Mouse (Mus musculus) liver, embryonic 13.5 days (tissue): Measurements from ENCODE around the gene Tnfrsf8. TPM values are rescaled to one million over a fixed set of nuclear protein-coding genes. Genes with fewer than 3 reads are reported as not detected.
A peak's percentile ranks its signal among the peaks of the same experiment; 100 is the strongest.
"Not testable (repeated sequence)": the region's sequence is repeated elsewhere in the genome, so short reads cannot be mapped to it uniquely, and the experiment has no call there.

ENCODE experiments used
- ATAC-seq: fragments of 200-750 bp; cut with Nextera tagmentation; 2 replicates; pipeline ENCODE4 v1.8.0; 2017; ENCODE audit warnings: low read depth, mild to moderate bottlenecking, moderate number of reproducible peaks, moderate library complexity
- DNase-seq: peaks from one replicate; pipeline ENCODE4 v3.0.0; 2022
- H3K27ac ChIP-seq: fragments of 300-500 bp; sonication (generic); 2 replicates; pipeline ENCODE4 v1.5.1; 2015; ENCODE audit warnings: moderate library complexity, mild to moderate bottlenecking, inconsistent platforms
- H3K27me3 ChIP-seq: fragments of 300-500 bp; sonication (generic); 2 replicates; pipeline ENCODE4 v1.6.1; 2015; ENCODE audit warnings: mild to moderate bottlenecking, inconsistent platforms
- H3K36me3 ChIP-seq: fragments of 300-500 bp; sonication (generic); 2 replicates; pipeline ENCODE4 v1.6.1; 2015; ENCODE audit warnings: mild to moderate bottlenecking, inconsistent platforms
- H3K4me1 ChIP-seq: fragments of 300-500 bp; sonication (generic); replicated peaks from 2 replicates; pipeline ENCODE4 v1.6.1; 2015; ENCODE audit warnings: inconsistent platforms
- H3K4me2 ChIP-seq: fragments of 300-500 bp; sonication (generic); 2 replicates; pipeline ENCODE4 v1.6.1; 2015; ENCODE audit warnings: inconsistent platforms, mild to moderate bottlenecking, moderate library complexity
- H3K4me3 ChIP-seq: fragments of 300-500 bp; sonication (generic); replicated peaks from 2 replicates; pipeline ENCODE4 v1.5.1; 2015; ENCODE audit warnings: mild to moderate bottlenecking, inconsistent platforms
- H3K9ac ChIP-seq: fragments of 300-500 bp; sonication (generic); 2 replicates; pipeline ENCODE4 v1.6.1; 2015; ENCODE audit warnings: mild to moderate bottlenecking, inconsistent platforms
- H3K9me3 ChIP-seq: fragments of 300-500 bp; sonication (generic); replicated peaks from 2 replicates; pipeline ENCODE4 v1.6.1; 2016; ENCODE audit warnings: inconsistent platforms
- WGBS: fragments of 180-500 bp; shearing (Covaris S2); methylation state at CpG from one replicate; pipeline ENCODE4 v1.1.7; 2015; ENCODE audit not compliant: insufficient replicate concordance; 5-methylcytosine and 5-hydroxymethylcytosine counted together
- polyA plus RNA-seq: library from polyadenylated mRNA; unstranded; fragments of >200 nt; fragmentation: Nextera tagmentation; extraction: Ambion mirVana; gene quantifications from 2 replicates; pipeline ENCODE4 v1.2.1, GENCODE M21; 2015

Tnfrsf8 gene
- 0.06 TPM in 1 of 2 replicates, not detected in the other for polyA plus RNA-seq

GRCm38 (mm10) chr4:145314836-145315467 is at the start of gene Tnfrsf8:
Gene Tnfrsf8 (minus strand): TSS chr4:145315164.
- DNase-seq (no peak), ATAC-seq (no peak)
- no peak within 1 kb of the TSS for H3K27ac ChIP-seq
- H3K36me3 ChIP-seq = no peaks in the 10 kb centered on the region
- H3K9me3 ChIP-seq = no peaks in the 10 kb centered on the region
- no peak within 1 kb of the TSS for H3K4me2 ChIP-seq
- peaks cover 30% of the 10 kb centered on the region for H3K27me3 ChIP-seq
- WGBS = 6% methylated on average over 24 of the region's 24 CpGs
- H3K4me3 ChIP-seq = no peak within 1 kb of the TSS
- H3K4me1 ChIP-seq = no peaks in the 10 kb centered on the region
- H3K9ac ChIP-seq = no peak within 1 kb of the TSS

- H3K4me1 ChIP-seq, H3K9ac ChIP-seq, DNase-seq, H3K36me3 ChIP-seq, H3K27ac ChIP-seq, H3K9me3 ChIP-seq, H3K4me3 ChIP-seq, ATAC-seq, H3K4me2 ChIP-seq, H3K27me3 ChIP-seq: not testable (repeated sequence)
These were observed 46.7 kb upstream of the Tnfrsf8 start for GRCm38 (mm10) chr4:145361635-145362034.

GRCm38 (mm10) chr4:145361065-145361464 is 46.1 kb upstream of the Tnfrsf8 start:
- Histone ChIP-seq H3K36me3 (no peaks in the 10 kb centered on the region), H3K4me1 (no peaks in the 10 kb centered on the region), H3K4me3 (no peak overlapping the region), H3K27me3 (no peaks in the 10 kb centered on the region), H3K9me3 (no peaks in the 10 kb centered on the region), H3K9ac (no peak overlapping the region), H3K4me2 (peak overlapping the region; percentile 26), H3K27ac (no peak overlapping the region)
- 3% methylated on average over 12 of the region's 12 CpGs for WGBS
- no peak for DNase-seq
- no peak for ATAC-seq

GRCm38 (mm10) chr4:145360567-145360966 is 45.6 kb upstream of the Tnfrsf8 start:
- Histone ChIP-seq H3K4me3 (no peak overlapping the region), H3K36me3 (no peaks in the 10 kb centered on the region), H3K4me2 (no peak overlapping the region), H3K4me1 (no peaks in the 10 kb centered on the region), H3K27ac (no peak overlapping the region), H3K9ac (no peak overlapping the region), H3K9me3 (no peaks in the 10 kb centered on the region), H3K27me3 (no peaks in the 10 kb centered on the region)
- DNase-seq = no peak
- 43% methylated on average over 1 of the region's 1 CpGs for WGBS
- ATAC-seq = no peak

GRCm38 (mm10) chr4:145356234-145356633 is 41.3 kb upstream of the Tnfrsf8 start:
- Histone ChIP-seq H3K4me3 (no peak overlapping the region), H3K4me2 (no peak overlapping the region), H3K9ac (no peak overlapping the region), H3K36me3 (no peaks in the 10 kb centered on the region), H3K9me3 (no peaks in the 10 kb centered on the region), H3K27ac (no peak overlapping the region), H3K4me1 (no peaks in the 10 kb centered on the region), H3K27me3 (no peaks in the 10 kb centered on the region)
- ATAC-seq (no peak), DNase-seq (no peak)

GRCm38 (mm10) chr4:145353855-145354254 is 38.9 kb upstream of the Tnfrsf8 start:
- Histone ChIP-seq H3K4me3 (no peak overlapping the region), H3K4me2 (no peak overlapping the region), H3K27ac (no peak overlapping the region), H3K4me1 (no peaks in the 10 kb centered on the region), H3K9me3 (no peaks in the 10 kb centered on the region), H3K27me3 (no peaks in the 10 kb centered on the region), H3K9ac (no peak overlapping the region), H3K36me3 (no peaks in the 10 kb centered on the region)
- ATAC-seq (no peak), DNase-seq (no peak)
- WGBS = 36% methylated on average over 2 of the region's 2 CpGs

- 85% methylated on average over 1 of the region's 1 CpGs for WGBS
- DNase-seq = no peak
- Histone ChIP-seq H3K27me3 (no peaks in the 10 kb centered on the region), H3K36me3 (no peaks in the 10 kb centered on the region), H3K27ac (no peak overlapping the region), H3K9ac (no peak overlapping the region), H3K9me3 (no peaks in the 10 kb centered on the region), H3K4me2 (no peak overlapping the region), H3K4me1 (no peaks in the 10 kb centered on the region), H3K4me3 (no peak overlapping the region)
- no peak for ATAC-seq
These were observed 30.0 kb upstream of the Tnfrsf8 start for GRCm38 (mm10) chr4:145344948-145345347.

GRCm38 (mm10) chr4:145341879-145342809 is 27.2 kb upstream of the Tnfrsf8 start:
- Histone ChIP-seq H3K4me3 (no peak overlapping the region), H3K27ac (no peak overlapping the region), H3K4me2 (no peak overlapping the region), H3K9me3 (no peaks in the 10 kb centered on the region), H3K9ac (no peak overlapping the region), H3K27me3 (no peaks in the 10 kb centered on the region), H3K4me1 (no peaks in the 10 kb centered on the region), H3K36me3 (no peaks in the 10 kb centered on the region)
- WGBS = 60% methylated on average over 6 of the region's 6 CpGs
- no peak for DNase-seq
- no peak for ATAC-seq

GRCm38 (mm10) chr4:145337906-145338858 is 23.2 kb upstream of the Tnfrsf8 start:
- Histone ChIP-seq H3K36me3 (no peaks in the 10 kb centered on the region), H3K9me3 (no peaks in the 10 kb centered on the region), H3K9ac (no peak overlapping the region), H3K4me3 (no peak overlapping the region), H3K27ac (no peak overlapping the region), H3K4me2 (no peak overlapping the region), H3K4me1 (no peaks in the 10 kb centered on the region), H3K27me3 (no peaks in the 10 kb centered on the region)
- ATAC-seq (no peak), DNase-seq (no peak)
- 54% methylated on average over 9 of the region's 9 CpGs for WGBS

GRCm38 (mm10) chr4:145336587-145336986 is 21.6 kb upstream of the Tnfrsf8 start:
- Histone ChIP-seq H3K9me3 (no peaks in the 10 kb centered on the region), H3K9ac (no peak overlapping the region), H3K36me3 (no peaks in the 10 kb centered on the region), H3K4me3 (no peak overlapping the region), H3K4me1 (no peaks in the 10 kb centered on the region), H3K4me2 (no peak overlapping the region), H3K27ac (no peak overlapping the region), H3K27me3 (no peaks in the 10 kb centered on the region)
- no peak for DNase-seq
- ATAC-seq = no peak
- WGBS = 69% methylated on average over 5 of the region's 5 CpGs

GRCm38 (mm10) chr4:145336019-145336418 is 21.1 kb upstream of the Tnfrsf8 start:
- WGBS = 61% methylated on average over 1 of the region's 1 CpGs
- ATAC-seq = no peak

More at GRCm38 (mm10) chr4:145336019-145336418, 21.1 kb upstream of the Tnfrsf8 start:
- H3K4me3 ChIP-seq = no peak overlapping the region
- no peak for DNase-seq
- no peaks in the 10 kb centered on the region for H3K36me3 ChIP-seq
- H3K9ac ChIP-seq = no peak overlapping the region
- H3K4me2 ChIP-seq = no peak overlapping the region
- H3K27me3 ChIP-seq = no peaks in the 10 kb centered on the region
- no peaks in the 10 kb centered on the region for H3K9me3 ChIP-seq
- H3K27ac ChIP-seq = no peak overlapping the region
- H3K4me1 ChIP-seq = no peaks in the 10 kb centered on the region
